Mouse (Mus musculus) spleen, adult 2 months (tissue): ENCODE measurements around the gene Gclc.

ENCODE experiments used
- CTCF ChIP-seq: fragments of 200-500 bp; IDR thresholded peaks from 2 replicates; pipeline ENCODE4 v1.5.1; 2011; ENCODE audit warnings: mild to moderate bottlenecking, inconsistent platforms; ENCODE audit not compliant: insufficient read depth, insufficient read length, insufficient replicate concordance; ENCODE audit errors: extremely low read depth
- POLR2A ChIP-seq: fragments of 200-500 bp; IDR thresholded peaks from 2 replicates; pipeline ENCODE4 v1.6.1; 2011; ENCODE audit warnings: low read depth, low read length, inconsistent platforms

DNA sequence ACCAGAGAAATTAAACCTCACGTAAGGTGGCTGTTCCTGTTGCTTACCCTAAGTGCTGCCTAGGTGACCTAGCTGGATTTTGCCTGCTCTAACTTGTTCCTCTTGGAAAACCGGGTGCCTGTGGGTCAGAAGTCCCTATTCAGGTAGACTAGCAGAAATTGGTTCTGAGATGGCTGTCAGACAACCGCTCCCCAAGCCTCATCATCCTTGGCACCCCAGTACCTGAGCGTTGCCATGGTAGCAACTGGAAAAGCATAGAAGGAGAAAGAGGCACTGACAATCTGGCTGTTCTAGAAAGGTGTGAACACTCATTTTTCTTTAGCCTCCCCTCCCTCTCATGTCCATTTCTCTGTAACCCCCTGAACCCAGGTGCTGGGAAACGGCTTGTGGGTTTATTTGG, 17.0 kb downstream of the Gclc start:
- TF ChIP-seq CTCF, result no peak
- TF ChIP-seq POLR2A, result no peak
